Mouse (Mus musculus) MEL (cell line): ENCODE data around the gene Cltb. TPM values are rescaled to one million over a fixed set of nuclear protein-coding genes. Genes with fewer than 3 reads are reported as not detected.

Experiments used
- DNase-seq: peaks from one replicate; pipeline ENCODE4 v3.0.0; 2011; ENCODE audit warnings: low read depth, low spot score
- H3K27ac ChIP-seq: 2 replicates; pipeline ENCODE4 v1.5.1; 2012; ENCODE audit warnings: low read depth, mild to moderate bottlenecking, control low read depth, low read length, moderate library complexity; ENCODE audit not compliant: control insufficient read depth
- H3K27me3 ChIP-seq, 2 experiments: fragments of 150-350 bp in 1 of 2; sonication (generic) in 1 of 2; 2 replicates each; pipeline ENCODE4 v1.6.1; 2012; ENCODE audit warnings: low read length in 2 of 2, mild to moderate bottlenecking in 2 of 2, improper control_type of control experiment in 1 of 2, moderate library complexity in 1 of 2; ENCODE audit not compliant: insufficient read depth in 2 of 2, control insufficient read depth in 1 of 2
- H3K36me3 ChIP-seq, 2 experiments: 2 replicates each; pipeline ENCODE4 v1.6.1; 2012 to 2014; ENCODE audit warnings: low read length in 2 of 2, improper control_type of control experiment in 1 of 2, inconsistent platforms in 1 of 2, mild to moderate bottlenecking in 1 of 2; ENCODE audit not compliant: insufficient read depth in 2 of 2, control insufficient read depth in 1 of 2
- H3K4me1 ChIP-seq, 2 experiments: fragments of 150-350 bp in 1 of 2; sonication (generic) in 1 of 2; 2 replicates each; pipeline ENCODE4 v1.6.1; 2012; ENCODE audit warnings: low read length in 2 of 2, improper control_type of control experiment in 1 of 2, mild to moderate bottlenecking in 1 of 2; ENCODE audit not compliant: insufficient read depth in 2 of 2, control insufficient read depth in 1 of 2
- H3K4me3 ChIP-seq, 2 experiments: fragments of 150-350 bp in 1 of 2; sonication (generic) in 1 of 2; 2 replicates each; pipeline ENCODE4 v1.5.1; 2012; ENCODE audit warnings: low read depth in 2 of 2, low read length in 2 of 2, mild to moderate bottlenecking in 2 of 2, moderate library complexity in 2 of 2, control low read depth in 1 of 2, improper control_type of control experiment in 1 of 2; ENCODE audit not compliant: control insufficient read depth in 1 of 2, insufficient read depth in 1 of 2
- H3K79me2 ChIP-seq: 2 replicates; pipeline ENCODE4 v1.6.1; 2012; ENCODE audit warnings: mild to moderate bottlenecking, low read length, moderate library complexity; ENCODE audit not compliant: control insufficient read depth, poor library complexity, insufficient read depth
- H3K9ac ChIP-seq: 2 replicates; pipeline ENCODE4 v1.6.1; 2012; ENCODE audit warnings: low read depth, mild to moderate bottlenecking, control low read depth, low read length, moderate library complexity; ENCODE audit not compliant: control insufficient read depth, poor library complexity, severe bottlenecking
- H3K9me3 ChIP-seq: fragments of 150-350 bp; sonication (generic); replicated peaks from 2 replicates; pipeline ENCODE4 v1.6.1; 2012; ENCODE audit warnings: mild to moderate bottlenecking, low read length, improper control_type of control experiment, moderate library complexity; ENCODE audit not compliant: insufficient read depth
- BHLHE40 ChIP-seq: IDR thresholded peaks from 2 replicates; pipeline ENCODE4 v1.6.1; 2012; ENCODE audit warnings: low read depth, mild to moderate bottlenecking, inconsistent platforms, low read length, improper control_type of control experiment, borderline replicate concordance
- CHD1 ChIP-seq: IDR thresholded peaks from 2 replicates; pipeline ENCODE4 v1.6.1; 2012; ENCODE audit warnings: low read depth, mild to moderate bottlenecking, inconsistent platforms, low read length, improper control_type of control experiment
- E2F4 ChIP-seq: IDR thresholded peaks from 2 replicates; pipeline ENCODE4 v1.6.1; 2011; ENCODE audit warnings: low read depth, low read length, improper control_type of control experiment, borderline replicate concordance
- ELF1 ChIP-seq: IDR thresholded peaks from 2 replicates; pipeline ENCODE4 v1.6.1; 2014; ENCODE audit warnings: low read depth, mild to moderate bottlenecking, inconsistent platforms, low read length, improper control_type of control experiment, moderate library complexity
- EP300 ChIP-seq, 2 experiments: IDR thresholded peaks; 2 replicates each; pipeline ENCODE4 v1.6.1; 2011; ENCODE audit warnings: improper control_type of control experiment in 2 of 2, low read length in 2 of 2, low read depth in 1 of 2, mild to moderate bottlenecking in 1 of 2
- HCFC1 ChIP-seq: IDR thresholded peaks from 2 replicates; pipeline ENCODE4 v1.6.1; 2012; ENCODE audit warnings: low read depth, mild to moderate bottlenecking, inconsistent platforms, low read length, improper control_type of control experiment, moderate library complexity
- JUND ChIP-seq: IDR thresholded peaks from 2 replicates; pipeline ENCODE4 v1.6.1; 2011; ENCODE audit warnings: low read depth, mild to moderate bottlenecking, improper control_type of control experiment, low read length
- MAFK ChIP-seq: IDR thresholded peaks from 2 replicates; pipeline ENCODE4 v1.6.1; 2011; ENCODE audit warnings: low read depth, mild to moderate bottlenecking, low read length, improper control_type of control experiment, borderline replicate concordance
- MAX ChIP-seq: IDR thresholded peaks from 2 replicates; pipeline ENCODE4 v1.6.1; 2011; ENCODE audit warnings: low read length, improper control_type of control experiment
- MEF2A ChIP-seq: IDR thresholded peaks from 2 replicates; pipeline ENCODE4 v1.6.1; 2014; ENCODE audit warnings: low read depth, mild to moderate bottlenecking, inconsistent platforms, low read length, improper control_type of control experiment; ENCODE audit not compliant: poor library complexity, insufficient replicate concordance, severe bottlenecking; ENCODE audit errors: extremely low read depth
- MYB ChIP-seq: IDR thresholded peaks from 2 replicates; pipeline ENCODE4 v1.6.1; 2011; ENCODE audit warnings: mild to moderate bottlenecking, low read depth, low read length, improper control_type of control experiment
- NRF1 ChIP-seq: IDR thresholded peaks from 2 replicates; pipeline ENCODE4 v1.6.1; 2014; ENCODE audit warnings: low read depth, mild to moderate bottlenecking, inconsistent platforms, low read length, improper control_type of control experiment, moderate library complexity; ENCODE audit not compliant: poor library complexity, insufficient read depth, severe bottlenecking
- POLR2AphosphoS2 ChIP-seq: IDR thresholded peaks from 2 replicates; pipeline ENCODE4 v1.6.1; 2011; ENCODE audit warnings: low read length, improper control_type of control experiment
- POLR2AphosphoS5 ChIP-seq: IDR thresholded peaks from 2 replicates; pipeline ENCODE4 v1.6.1; 2012; ENCODE audit warnings: low read depth, borderline replicate concordance, mild to moderate bottlenecking, inconsistent platforms, low read length, moderate library complexity, mixed read lengths
- TBP ChIP-seq: IDR thresholded peaks from 2 replicates; pipeline ENCODE4 v1.8.0; 2011; ENCODE audit warnings: low read depth, low read length, improper control_type of control experiment
- ZC3H11A ChIP-seq: IDR thresholded peaks from 2 replicates; pipeline ENCODE4 v1.6.1; 2012; ENCODE audit warnings: low read depth, mild to moderate bottlenecking, inconsistent platforms, low read length, improper control_type of control experiment
- polyA plus RNA-seq, 2 experiments: library from polyadenylated mRNA; stranded (reverse) in 1 of 2; unstranded in 1 of 2; fragments of >175 nt in 1 of 2; fragments of >200 nt in 1 of 2; gene quantifications; 2 replicates each; pipeline versions ENCODE4 v1.2.1 to v1.2.4; 2012; ENCODE audit warnings: low replicate concordance in 2 of 2, low read depth in 1 of 2; ENCODE audit not compliant: insufficient read length in 2 of 2, insufficient read depth in 1 of 2, missing spikeins in 1 of 2
- total RNA-seq: library from RNA; depleted of rRNA; stranded (reverse); fragments of 300-350 nt; gene quantifications from 2 replicates; pipeline ENCODE4 v1.2.3, GENCODE M21; 2012; rRNA removed

Gene Cltb
- total and polyA plus RNA-seq, 3 experiments, result 23.5 to 59.9 TPM; not detected in 1

DNA sequence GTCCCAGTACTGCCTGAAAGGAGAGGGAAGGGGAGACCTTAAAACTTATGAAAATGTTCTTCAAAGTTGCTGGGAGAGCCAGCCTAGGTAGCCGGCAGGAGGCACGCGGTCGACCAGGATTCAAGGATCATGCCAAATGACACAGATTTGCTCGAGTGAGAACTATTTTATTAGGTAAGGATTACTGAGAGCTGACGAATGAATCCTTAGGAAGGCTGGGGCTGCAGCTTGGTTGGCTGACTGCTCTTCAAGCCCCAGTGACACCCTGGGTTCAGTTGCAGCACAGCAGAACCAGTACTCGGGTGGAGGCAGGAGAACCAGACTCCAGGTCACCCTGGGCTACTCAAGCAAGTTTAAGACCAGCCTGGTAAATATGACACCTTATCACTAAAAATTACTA, 63.1 kb downstream of the Cltb start:
- H3K9me3 ChIP-seq, result no peaks in the 10 kb centered on the region
- TF ChIP-seq ZC3H11A, result no peak
- no peak for TF ChIP-seq EP300 (IDR thresholded peaks at IDR 0.05; ENCODE audit: low read depth in 1 of 2, low read length in 2 of 2)
- no peak for TF ChIP-seq MAFK
- TF ChIP-seq POLR2AphosphoS2, result no peak
- no peak for TF ChIP-seq JUND
- no peak for TF ChIP-seq MAX
- no peak for TF ChIP-seq CHD1
- TF ChIP-seq TBP, result no peak
- no peak for TF ChIP-seq BHLHE40
- no peak for TF ChIP-seq NRF1
- TF ChIP-seq ELF1, result no peak
- no peak for TF ChIP-seq HCFC1
- TF ChIP-seq MYB, result no peak
- TF ChIP-seq E2F4, result no peak
- TF ChIP-seq POLR2AphosphoS5, result no peak
- no peak for TF ChIP-seq MEF2A
- TF ChIP-seq, all 39 proteins: peak for 0
- H3K4me3 ChIP-seq, result no peak overlapping the region
- no peaks in the 10 kb centered on the region for H3K27me3 ChIP-seq
- peaks cover 0 to 7% of the 10 kb centered on the region in 2 experiments; a peak in 2 of 4 replicates for H3K36me3 ChIP-seq
- H3K79me2 ChIP-seq, result no peaks in the 10 kb centered on the region
- DNase-seq, result no peak
- no peak overlapping the region for H3K27ac ChIP-seq
- H3K9ac ChIP-seq, result no peak overlapping the region
- no peaks in the 10 kb centered on the region for H3K4me1 ChIP-seq

Other genes with a start within 250 kb of the Cltb start
- 1.8 and 2.1 TPM in 2 replicates for gene Cplx2, start 240.0 kb downstream of the Cltb start, total RNA-seq
- 1 to 10 TPM in 1 of 2 experiments, not detected in 1; 4.7 TPM for gene Cplx2, start 240.0 kb downstream of the Cltb start, polyA plus RNA-seq
- gene Thoc3, start 142.5 kb downstream of the Cltb start, total RNA-seq, result 89.6 and 94.0 TPM in 2 replicates
- 100 to 1,000 TPM in 1 of 2 experiments, not detected in 1; 109 TPM for gene Thoc3, start 142.5 kb downstream of the Cltb start, polyA plus RNA-seq
- 4.9 and 5.6 TPM in 2 replicates for gene Simc1, start 107.6 kb downstream of the Cltb start, total RNA-seq
- 10 to 100 TPM in 1 of 2 experiments, not detected in 1; 11.9 TPM for gene Simc1, start 107.6 kb downstream of the Cltb start, polyA plus RNA-seq
- 32.0 and 34.2 TPM in 2 replicates for gene 4833439L19Rik, start 45.9 kb downstream of the Cltb start, total RNA-seq
- gene 4833439L19Rik, start 45.9 kb downstream of the Cltb start, polyA plus RNA-seq, result 10 to 100 TPM in 1 of 2 experiments, not detected in 1; 53.8 TPM
- 3.8 and 5.1 TPM in 2 replicates for gene Arl10, start 36.3 kb downstream of the Cltb start, total RNA-seq
- gene Arl10, start 36.3 kb downstream of the Cltb start, polyA plus RNA-seq, result 10 to 100 TPM in 1 of 2 experiments, not detected in 1; 10.9 TPM
- gene Nop16, start 21.3 kb downstream of the Cltb start, total RNA-seq, result 126 and 131 TPM in 2 replicates
- 100 to 1,000 TPM in 1 of 2 experiments, not detected in 1; 172 TPM for gene Nop16, start 21.3 kb downstream of the Cltb start, polyA plus RNA-seq
- gene Higd2a, start 21.1 kb downstream of the Cltb start, total RNA-seq, result 54.0 and 59.8 TPM in 2 replicates
- 100 to 1,000 TPM in 1 of 2 experiments, not detected in 1; 131 TPM for gene Higd2a, start 21.1 kb downstream of the Cltb start, polyA plus RNA-seq
- gene Faf2, start 10.4 kb upstream of the Cltb start, total RNA-seq, result 27.8 and 31.4 TPM in 2 replicates
- gene Faf2, start 10.4 kb upstream of the Cltb start, polyA plus RNA-seq, result 10 to 100 TPM in 1 of 2 experiments, not detected in 1; 39.3 TPM
- 10.4 and 10.7 TPM in 2 replicates for gene Rnf44, start 82.6 kb upstream of the Cltb start, total RNA-seq
- 10 to 100 TPM in 1 of 2 experiments, not detected in 1; 60.5 TPM for gene Rnf44, start 82.6 kb upstream of the Cltb start, polyA plus RNA-seq
- not detected in 2 replicates for gene Cdhr2, start 90.1 kb upstream of the Cltb start, total RNA-seq
- gene Cdhr2, start 90.1 kb upstream of the Cltb start, polyA plus RNA-seq, result not detected
- gene Gprin1, start 138.5 kb upstream of the Cltb start, total RNA-seq, result not detected in 2 replicates
- gene Gprin1, start 138.5 kb upstream of the Cltb start, polyA plus RNA-seq, result not detected
- not detected in 2 replicates for gene Sncb, start 155.3 kb upstream of the Cltb start, total RNA-seq
- not detected for gene Sncb, start 155.3 kb upstream of the Cltb start, polyA plus RNA-seq
- gene Eif4e1b, start 172.7 kb upstream of the Cltb start, total RNA-seq, result not detected in 2 replicates
- not detected for gene Eif4e1b, start 172.7 kb upstream of the Cltb start, polyA plus RNA-seq
- 3.3 and 4.1 TPM in 2 replicates for gene Tspan17, start 178.0 kb upstream of the Cltb start, total RNA-seq
- gene Tspan17, start 178.0 kb upstream of the Cltb start, polyA plus RNA-seq, result 10 to 100 TPM in 1 of 2 experiments, not detected in 1; 23.0 TPM